Mouse (Mus musculus) mesoderm, embryonic 11.5 days (tissue): ENCODE measurements at regions not wholly inside any gene's neighbourhood (a gene's known extent, or its start where the extent isn't known, plus 50 kb on each side); places are given as distances from the start of the nearest gene placed in this dataset.

ENCODE experiments used
- DNase-seq: peaks from one replicate; pipeline ENCODE4 v3.0.0-alpha.2; 2012; ENCODE audit warnings: low read depth, low spot score

DNA sequence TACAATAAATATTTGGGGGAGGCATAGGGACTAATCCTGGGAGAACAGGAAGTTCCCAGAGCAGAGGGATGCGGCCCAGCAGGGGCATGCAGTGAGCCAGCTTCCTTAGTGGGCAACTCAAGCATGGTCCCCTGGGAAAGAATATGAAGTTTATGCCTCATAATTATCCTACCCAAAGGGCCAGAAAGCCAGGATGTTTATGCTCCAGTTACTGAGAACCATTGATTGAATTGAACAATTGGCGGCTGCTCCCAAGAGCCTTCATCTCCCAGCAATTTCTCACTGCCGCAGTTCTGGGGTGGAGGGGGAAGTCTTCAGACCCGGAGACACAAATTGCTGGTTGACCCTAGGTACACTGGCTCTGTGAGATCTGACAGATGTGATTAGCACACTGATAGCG is 50.9 kb upstream of the Arntl start:
- no peak for DNase-seq

DNA sequence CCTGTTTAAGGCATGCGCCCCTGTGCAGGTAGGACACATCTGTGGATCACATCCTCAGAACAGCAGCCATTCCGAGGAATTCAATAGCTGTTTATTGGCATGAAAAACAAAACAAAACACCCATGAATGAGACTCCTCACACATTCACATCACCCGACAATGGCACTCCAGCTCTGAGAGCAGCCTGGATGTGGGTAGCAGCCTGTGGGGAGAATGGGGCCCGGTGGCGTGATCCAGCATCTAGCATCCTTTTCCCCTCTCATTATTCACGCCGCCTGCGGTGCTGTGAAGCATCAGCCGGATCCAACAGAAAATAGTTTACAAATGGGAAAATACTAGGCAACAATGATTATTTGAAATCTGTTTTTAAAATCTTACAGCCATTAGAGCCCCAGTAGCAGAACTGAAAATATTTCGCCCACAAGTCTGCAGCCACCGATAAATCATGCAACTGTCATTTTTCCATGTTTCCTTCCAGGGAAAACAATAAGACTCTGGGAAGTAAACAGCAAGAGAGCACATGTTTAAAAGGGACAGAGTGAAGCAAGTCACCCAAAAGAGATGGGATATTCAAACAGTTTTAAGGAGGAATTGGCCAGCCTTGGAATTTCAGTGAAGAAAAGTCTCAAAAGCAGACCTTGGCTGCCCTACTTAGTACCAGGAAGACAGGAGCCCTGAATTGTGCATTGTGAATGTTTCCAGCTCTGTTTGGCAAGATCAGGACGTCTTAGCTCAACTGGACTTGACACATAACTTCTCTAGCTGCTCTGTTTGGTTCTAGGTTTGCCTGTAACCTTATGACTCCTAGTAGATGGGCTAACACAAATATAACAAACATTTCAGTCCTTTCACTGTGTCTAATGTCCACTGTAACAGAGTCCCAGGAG is 50.2 kb upstream of the Arntl start:
- DNase-seq: no peak
